Mouse (Mus musculus) retina, adult 2 months (tissue): Measurements from ENCODE around the gene Ccno.

Source experiments
- DNase-seq: peaks from one replicate; pipeline ENCODE4 v3.0.0-alpha.2; 2012; ENCODE audit warnings: low read depth, low spot score

Ccno gene

GRCm38 (mm10) chr13:112987532-112987943 lies at the start of gene Ccno:
Gene Ccno (plus strand): TSS chr13:112987802.
- peak; percentile 53 for DNase-seq

GRCm38 (mm10) chr13:112938130-112938529 lies 49.5 kb upstream of the Ccno start:
- no peak for DNase-seq

- no peak for DNase-seq
These were observed 45.7 kb upstream of the Ccno start for GRCm38 (mm10) chr13:112941879-112942330.

- no peak for DNase-seq
These were observed 42.3 kb upstream of the Ccno start for GRCm38 (mm10) chr13:112945312-112945711.

- DNase-seq = no peak
These were observed 41.7 kb upstream of the Ccno start for GRCm38 (mm10) chr13:112945900-112946299.

GRCm38 (mm10) chr13:112954067-112954466 lies 33.5 kb upstream of the Ccno start:
- no peak for DNase-seq

GRCm38 (mm10) chr13:112963081-112963480 lies 24.5 kb upstream of the Ccno start:
- DNase-seq = no peak

GRCm38 (mm10) chr13:112964421-112964820 lies 23.2 kb upstream of the Ccno start:
- DNase-seq = no peak

- no peak for DNase-seq
These were observed 20.3 kb upstream of the Ccno start for GRCm38 (mm10) chr13:112967267-112967666.

GRCm38 (mm10) chr13:112976720-112977119 lies 10.9 kb upstream of the Ccno start:
- DNase-seq = no peak

- no peak for DNase-seq
These were observed 1.8 kb upstream of the Ccno start for GRCm38 (mm10) chr13:112985605-112986450.

- DNase-seq = no peak
These were observed 1.1 kb upstream of the Ccno start for GRCm38 (mm10) chr13:112986451-112986950.

GRCm38 (mm10) chr13:112987991-112988390 lies 389 bp downstream of the Ccno start:
- DNase-seq = no peak

GRCm38 (mm10) chr13:112988866-112989265 lies 1.3 kb downstream of the Ccno start:
- DNase-seq = no peak

GRCm38 (mm10) chr13:112989541-112989940 lies 1.9 kb downstream of the Ccno start:
- no peak for DNase-seq

- DNase-seq = no peak
These were observed 2.7 kb downstream of the Ccno start for GRCm38 (mm10) chr13:112990346-112990745.

GRCm38 (mm10) chr13:112993531-112994152 lies 6.0 kb downstream of the Ccno start, which contains the start of gene Mcidas:
Gene Mcidas (plus strand): TSS chr13:112993845.
- no peak for DNase-seq

- DNase-seq = no peak
These were observed 6.6 kb downstream of the Ccno start for GRCm38 (mm10) chr13:112994191-112994590.

GRCm38 (mm10) chr13:112996407-112996806 lies 8.8 kb downstream of the Ccno start:
- DNase-seq = no peak

GRCm38 (mm10) chr13:112997369-112997768 lies 9.8 kb downstream of the Ccno start:
- DNase-seq = no peak

- no peak for DNase-seq
These were observed 11.0 kb downstream of the Ccno start for GRCm38 (mm10) chr13:112998427-112999201.

- DNase-seq = no peak
These were observed 12.5 kb downstream of the Ccno start for GRCm38 (mm10) chr13:113000090-113000489.
